Mouse (Mus musculus) MN1 (cell line): ENCODE results near the gene Kansl2.
"Not testable (repeated sequence)": the region's sequence is repeated elsewhere in the genome, so short reads cannot be mapped to it uniquely, and the experiment has no call there.

ENCODE experiments used
- DNase-seq: peaks from one replicate; pipeline ENCODE4 v3.0.0-alpha.2; 2016; ENCODE audit warnings: low spot score

Kansl2 gene

DNA sequence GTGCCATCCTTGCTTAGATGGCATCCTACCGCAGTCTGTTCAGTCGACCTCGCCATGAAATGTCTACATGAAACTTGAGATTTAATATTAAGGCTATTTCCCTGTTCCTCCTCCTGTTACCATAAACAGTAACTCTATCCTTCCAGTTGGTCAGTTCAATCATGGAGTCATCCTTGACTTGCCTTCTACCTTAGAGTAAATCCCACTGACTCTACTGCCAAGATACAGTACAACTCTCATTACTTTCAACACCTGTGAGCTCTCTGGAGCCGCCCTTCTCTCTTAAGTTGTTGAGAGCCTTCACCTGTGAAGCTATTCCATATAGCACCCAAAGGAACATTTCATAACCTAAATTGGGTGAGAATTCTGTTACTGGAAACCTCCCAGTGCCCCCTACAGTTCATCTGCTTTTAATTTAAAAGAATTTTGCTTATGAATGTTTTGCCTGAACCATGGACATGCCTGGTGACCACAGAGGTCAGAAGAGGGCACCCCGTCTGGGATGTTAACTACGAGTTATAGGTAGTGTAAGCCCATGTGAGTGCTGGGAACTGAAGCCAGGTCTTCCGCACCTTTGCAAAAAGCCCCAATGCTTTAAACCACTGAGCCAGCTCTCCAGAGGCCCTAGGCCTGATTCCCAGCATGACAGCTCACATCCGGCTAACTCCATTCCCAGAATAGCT, 2.9 kb upstream of the Kansl2 start:
- DNase-seq, result no peak

DNA sequence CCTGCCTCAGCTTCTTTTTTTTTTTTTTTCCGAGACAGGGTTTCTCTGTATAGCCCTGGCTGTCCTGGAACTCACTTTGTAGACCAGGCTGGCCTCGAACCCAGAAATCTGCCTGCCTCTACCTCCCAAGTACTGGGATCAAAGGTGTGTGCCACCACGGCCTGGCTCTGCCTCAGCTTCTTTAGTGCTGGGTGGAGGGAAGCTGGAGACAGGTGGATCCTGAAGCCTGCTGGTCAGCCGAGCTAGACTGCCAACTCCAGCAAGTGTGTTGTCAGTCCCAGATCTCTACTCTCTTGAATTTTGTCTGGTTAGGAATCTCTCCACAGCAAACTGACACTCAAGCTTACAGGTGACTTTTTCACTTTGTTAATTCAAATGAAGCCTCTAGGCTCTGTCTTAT, 1.9 kb upstream of the Kansl2 start:
- no peak for DNase-seq

DNA sequence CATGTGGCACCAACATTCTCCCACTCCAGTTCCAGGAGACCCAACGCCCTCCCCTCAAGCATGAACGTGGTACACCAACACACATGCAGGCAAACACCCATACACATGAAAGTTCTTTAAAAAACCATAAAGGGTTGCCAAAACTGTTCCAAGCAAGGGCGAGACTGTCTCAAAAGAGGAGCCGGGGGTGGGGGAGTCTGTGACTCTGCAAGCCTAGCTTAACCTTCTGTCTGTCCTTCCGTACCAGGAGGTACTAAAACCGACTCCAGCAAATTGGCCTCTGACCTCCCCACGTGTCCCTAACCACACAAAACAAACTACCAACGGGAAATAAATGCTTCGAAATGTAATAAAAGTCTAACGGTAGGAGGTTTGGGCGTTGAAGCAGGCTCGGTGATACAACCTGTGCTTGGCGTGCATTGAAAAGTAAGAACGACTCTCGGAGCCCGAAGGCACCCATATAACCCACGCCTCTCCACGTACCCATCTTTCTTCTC, 981 bp downstream of the Kansl2 start:
- peak; percentile 34 for DNase-seq

DNA sequence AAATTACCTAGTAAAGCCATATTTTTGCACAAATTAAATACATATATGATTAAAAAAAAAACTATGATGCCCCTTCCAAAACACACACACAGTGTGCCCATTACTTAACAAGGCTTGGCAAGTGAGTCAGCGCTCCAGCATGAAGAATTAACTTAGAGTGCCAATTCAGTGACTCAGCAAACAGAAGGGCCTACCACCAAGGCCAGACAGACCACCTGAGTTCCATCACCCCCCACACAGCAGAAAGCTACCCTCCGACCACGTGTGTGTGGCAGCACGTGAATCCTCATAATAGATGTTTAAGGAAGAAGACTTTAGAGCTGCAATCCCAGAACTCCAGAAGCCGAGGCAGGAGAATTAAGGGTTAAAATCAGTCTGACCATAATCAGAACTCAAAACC, 1.8 kb downstream of the Kansl2 start:
- DNase-seq, result peak; percentile 59

DNA sequence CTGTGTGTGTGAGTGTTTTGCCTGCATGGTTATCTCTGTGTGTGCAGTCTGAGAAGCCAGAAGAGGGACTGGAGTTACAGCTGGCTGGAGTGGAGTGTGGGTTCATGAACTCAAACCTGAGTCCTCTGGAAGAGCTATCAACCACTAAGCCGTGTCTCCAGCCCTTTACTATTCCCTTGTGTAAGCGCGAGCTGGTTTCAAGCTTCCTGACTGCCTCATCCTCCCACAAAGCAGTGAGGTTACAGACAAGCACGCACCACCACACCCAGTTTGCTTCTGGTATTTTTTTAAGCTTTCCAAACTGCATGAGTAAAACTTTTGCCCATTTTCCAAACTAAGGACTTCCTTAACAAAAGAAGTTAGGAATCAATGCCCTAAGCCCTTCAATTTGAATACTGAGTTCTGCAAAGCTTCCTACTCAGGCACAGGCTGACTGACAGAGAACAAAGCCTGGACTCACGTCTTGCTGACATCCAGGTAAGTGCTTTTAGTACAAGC, 5.9 kb downstream of the Kansl2 start:
- DNase-seq, result no peak

DNA sequence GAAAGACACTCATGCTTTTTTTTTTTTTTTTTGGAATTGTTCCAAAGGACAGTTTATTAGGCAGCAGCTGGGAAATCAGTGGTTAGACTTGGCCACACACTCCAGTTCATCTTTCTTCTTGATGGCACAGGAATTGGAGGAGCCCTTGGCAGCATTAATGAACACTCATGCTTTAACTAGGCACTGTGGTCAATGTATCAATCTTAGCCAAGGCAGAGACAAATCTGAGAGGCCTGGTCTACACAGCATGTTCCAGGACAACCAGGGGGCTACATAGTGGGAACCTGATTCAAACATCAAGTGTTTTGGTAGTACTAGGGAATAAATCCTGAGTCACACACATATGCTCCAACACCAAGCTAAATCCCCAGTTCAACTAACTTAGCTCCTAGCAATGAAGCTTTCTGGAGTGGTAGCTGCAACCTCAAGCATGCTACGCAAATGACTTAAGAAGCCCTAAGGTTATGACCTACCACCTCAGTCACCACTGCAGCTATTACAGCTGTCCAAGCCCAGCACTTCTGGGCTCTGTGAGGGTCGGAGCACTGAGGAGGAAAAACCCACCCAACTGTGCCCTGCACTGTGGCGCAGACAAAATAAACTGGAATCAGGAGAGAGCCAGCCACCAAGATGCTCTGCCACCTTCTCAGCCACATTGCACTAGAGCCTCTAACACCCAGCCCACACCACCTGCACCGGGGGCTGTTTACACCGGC, 6.8 kb downstream of the Kansl2 start:
- peak; percentile 49 for DNase-seq

DNA sequence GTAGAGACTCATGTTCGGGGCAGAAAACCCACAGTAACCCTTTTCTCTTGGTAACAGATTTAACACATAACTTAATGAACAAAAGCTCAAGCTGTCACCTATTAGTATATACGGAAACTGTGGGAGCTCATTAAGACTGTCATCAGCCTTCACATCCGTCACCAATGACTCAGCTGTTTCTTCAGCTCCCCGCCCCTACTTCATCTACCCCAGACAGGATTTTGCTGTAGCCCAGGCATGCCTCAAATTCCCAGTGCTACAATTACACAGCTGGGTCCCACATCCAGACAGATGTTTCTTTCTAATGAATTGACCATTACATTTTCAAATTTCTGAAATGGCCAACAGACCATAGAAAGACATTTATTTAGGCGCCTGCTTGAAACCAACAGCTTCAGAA, 8.0 kb downstream of the Kansl2 start:
- DNase-seq, result peak; percentile 34

DNA sequence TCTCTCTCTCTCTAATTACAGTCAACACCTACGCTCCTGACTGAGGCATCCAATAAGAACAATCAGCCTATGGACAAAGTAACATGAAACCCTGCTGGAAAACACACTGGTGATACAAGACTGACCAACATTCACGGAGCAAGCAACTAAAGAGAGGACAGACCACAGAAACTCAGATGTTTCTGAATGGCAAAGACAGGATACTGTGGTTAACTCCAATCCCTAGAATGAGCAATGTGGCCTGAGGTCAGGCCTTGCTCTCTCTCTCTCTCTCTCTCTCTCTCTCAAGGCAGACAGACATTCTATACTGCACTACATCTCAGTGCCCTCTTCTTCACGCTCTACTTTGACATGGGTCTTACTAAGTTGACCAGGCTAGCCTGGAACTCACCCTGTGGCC, 12.8 kb downstream of the Kansl2 start:
- no peak for DNase-seq

DNA sequence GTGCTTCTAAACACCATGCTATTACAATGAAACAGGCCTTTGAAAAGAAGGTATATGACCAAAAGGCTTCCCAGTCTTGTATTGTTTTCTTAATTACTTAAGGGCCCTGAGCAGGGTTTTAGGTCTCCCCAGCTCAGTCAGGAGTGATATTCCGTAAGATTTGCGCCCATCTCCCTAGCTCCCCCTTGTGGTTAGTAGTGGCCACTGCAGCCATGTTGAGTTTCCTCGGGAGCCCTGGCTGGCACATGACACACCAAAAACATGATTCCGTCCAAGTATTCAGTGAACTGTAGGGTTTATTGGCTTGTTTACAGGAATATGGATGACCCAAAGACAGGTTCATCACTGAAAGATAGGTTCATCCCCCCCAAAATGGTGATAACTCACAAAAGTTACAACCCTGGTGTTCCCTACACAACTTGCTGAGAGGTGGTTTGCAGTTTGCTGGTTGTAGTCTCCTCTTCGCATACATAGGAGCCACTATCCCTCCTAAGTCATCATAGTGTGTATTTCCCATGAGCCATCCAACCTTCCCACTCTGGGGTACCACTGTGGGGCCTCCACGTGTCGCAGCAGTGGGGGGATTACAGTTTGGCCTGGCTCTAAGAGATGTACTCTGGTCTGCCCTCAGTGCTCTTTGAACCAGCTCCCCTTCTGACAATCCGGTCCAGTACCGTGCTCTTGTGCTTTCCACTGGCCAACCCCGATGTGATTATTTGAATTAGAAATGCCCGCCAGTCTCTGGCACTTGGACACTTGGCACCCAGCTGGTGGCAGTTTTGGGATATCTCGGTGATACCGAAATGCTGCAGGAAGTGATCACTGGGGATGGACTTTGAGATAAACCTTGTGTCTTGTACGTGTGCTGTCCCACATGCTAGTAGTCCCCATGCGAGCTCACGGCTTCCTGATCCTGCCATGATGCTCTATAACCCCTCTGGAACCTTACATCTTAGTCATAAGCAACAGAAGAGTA, 16.4 kb downstream of the Kansl2 start:
- peak; percentile 73 for DNase-seq

DNA sequence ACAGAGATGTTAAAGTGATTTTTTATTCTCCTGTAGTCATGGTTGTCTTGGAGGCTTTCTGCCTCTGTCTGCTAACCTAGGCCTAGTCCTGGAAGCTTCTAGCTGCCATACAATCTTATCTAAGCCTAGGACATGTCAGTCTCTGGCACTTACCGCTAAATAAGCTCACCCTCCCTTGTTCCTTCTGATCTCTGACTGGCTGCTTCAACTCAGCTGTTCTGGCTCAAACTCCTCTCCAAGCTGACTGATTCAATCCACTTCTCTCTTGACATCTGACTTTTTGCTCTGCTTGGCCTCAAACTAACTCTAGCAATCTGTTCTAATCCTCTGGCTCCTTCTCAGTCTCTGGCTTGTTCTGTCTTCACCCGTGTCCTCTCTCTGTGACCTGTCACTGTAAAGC, 19.2 kb downstream of the Kansl2 start:
- not testable (repeated sequence) for DNase-seq

DNA sequence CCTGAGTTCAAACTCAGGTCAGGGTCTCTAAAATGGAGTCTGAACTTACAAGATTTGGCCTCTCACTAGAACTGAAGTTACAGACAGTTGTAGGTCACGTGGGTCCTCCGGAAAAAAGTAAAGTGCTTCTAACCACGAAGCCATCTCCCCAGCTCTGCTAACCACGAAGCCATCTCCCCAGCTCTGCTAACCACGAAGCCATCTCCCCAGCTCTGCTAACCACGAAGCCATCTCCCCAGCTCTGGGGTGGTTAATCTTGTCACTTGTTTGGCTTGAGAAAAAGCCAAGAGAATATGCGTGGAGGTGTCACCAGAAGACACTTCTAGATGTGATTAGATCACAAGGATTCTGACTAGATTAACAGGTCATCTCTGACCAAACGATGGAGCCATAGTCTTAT, 19.9 kb downstream of the Kansl2 start:
- DNase-seq, result no peak

DNA sequence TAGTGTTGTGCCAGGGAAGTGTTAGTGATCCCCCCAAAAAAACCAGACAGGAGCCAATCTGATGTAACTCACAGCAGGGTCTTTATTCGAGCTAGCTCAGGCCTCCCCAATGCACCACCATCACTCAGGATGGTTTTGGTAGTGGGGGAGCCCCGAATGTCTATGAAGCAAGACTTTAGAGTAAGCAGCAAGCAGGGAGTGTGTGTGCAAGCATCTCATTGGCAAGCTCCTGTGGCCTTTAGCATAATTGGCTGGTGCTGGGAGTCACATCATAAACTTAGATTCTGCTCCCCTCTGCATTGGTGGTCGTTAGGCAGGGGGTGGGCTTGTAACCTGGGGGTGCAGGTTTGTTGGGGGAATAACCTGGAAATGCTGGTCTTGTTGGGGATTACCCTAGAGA, 20.4 kb downstream of the Kansl2 start:
- not testable (repeated sequence) for DNase-seq

DNA sequence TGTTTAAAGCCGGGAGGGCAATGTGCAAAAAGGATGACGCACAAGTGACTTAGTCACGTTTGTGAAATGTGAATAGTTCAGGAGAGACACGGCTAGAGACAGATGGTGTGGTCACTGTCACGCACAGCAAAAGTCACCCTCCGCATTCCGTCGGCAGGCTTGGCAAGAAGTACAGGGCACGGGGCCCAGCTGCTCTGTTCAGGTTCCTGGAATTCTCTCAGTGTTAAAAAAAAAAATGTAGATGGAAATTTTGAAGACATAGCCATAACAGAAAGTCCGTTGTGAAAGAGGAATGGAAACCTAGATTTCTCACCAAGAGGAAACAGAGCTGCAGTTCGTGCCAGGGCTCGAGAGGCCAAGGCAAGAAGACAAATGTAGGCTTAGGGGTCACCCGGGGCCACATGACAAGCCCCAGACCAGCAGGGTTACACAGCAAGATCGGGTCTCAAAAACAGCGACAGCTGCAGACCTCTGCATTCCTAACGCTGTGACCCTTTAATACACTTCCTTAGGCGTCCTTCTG, 21.2 kb downstream of the Kansl2 start:
- DNase-seq, result peak; percentile 56

DNA sequence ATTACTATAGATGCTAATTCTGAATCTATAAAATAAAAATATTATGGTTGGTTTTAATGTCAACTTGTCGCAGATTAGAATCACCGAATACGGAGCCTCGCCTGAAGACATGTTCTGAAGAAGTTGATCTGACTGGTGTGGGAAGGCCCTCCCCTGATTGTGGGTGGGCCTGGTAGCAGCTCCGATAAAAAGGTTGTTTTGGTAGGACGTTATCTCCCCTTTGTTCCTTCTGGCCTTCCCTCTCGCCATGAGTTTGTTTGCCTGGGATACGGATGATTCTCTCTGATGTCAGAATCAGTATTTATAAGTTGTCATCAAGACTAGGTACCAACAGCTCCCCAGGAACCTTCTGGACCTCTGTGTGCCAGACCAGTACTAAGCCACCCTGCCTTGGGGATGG, 21.8 kb downstream of the Kansl2 start:
- DNase-seq, result no peak

DNA sequence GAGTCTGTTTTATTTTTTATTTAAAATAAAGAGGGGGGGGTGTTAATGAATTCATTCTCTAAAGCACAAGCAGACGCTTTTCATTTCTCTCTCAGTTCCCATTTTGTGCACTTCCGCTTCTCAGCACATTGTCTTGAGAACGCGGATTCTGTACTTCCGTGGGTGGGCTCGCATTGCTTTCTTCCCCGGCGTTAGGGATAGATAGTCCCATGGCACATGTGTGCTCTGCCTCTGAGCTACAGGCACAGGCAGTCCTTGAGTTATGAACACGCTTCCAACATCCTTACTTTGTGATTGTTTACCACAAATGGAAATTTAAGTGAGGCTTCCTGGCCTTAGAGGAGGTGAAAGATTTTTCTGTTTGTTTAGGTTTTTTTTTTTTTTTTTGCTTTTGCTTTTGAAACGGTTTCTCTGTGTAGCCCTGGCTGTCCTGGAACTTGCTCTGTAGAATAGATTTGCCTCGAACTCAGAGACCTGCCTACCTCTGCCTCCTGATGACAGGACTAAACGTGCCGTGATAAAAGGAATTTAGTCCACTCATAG, 22.6 kb downstream of the Kansl2 start:
- peak; percentile 50 for DNase-seq

DNA sequence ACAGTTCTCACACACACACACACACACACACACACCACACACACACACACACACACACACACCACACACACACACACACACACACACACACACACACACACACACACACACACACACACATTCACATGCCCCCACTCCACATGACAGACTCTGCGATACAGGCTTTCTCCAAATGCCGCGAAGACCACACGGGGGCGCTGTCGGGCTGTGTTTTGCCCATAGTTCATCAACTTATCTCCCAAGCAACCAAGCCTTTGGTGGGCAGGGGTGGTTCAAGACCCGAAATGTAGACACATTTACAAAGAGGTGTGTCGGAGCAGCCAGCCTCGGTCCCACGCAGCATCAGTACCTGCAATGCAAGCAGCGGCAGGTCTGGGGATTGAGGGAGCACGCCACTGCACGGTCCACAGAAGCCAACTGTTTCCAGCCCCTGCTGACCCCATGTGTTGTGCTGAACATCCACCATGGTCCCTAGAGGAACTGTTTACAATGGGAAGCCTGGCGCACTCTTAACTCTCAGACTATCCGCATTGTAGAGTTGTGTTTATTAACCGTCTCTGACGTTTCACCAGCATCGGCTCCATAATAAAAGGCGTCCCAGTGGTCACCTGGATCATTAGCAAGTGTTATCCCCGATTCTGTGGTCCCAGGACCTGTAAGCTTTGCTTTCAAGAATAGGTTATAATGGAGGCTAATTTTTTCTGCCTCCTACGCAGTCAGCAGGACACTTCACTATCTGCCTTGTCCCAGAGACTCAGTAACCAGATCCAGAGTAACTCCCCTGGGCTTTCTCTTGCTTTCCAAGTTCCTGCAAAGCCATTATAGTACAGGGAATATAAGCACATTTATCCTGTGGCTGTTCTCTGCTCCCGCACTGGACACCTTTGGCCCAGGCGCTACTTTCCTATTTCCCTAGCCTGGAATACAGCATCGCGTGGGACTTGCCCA, 23.4 kb downstream of the Kansl2 start:
- DNase-seq, result peak; percentile 93

DNA sequence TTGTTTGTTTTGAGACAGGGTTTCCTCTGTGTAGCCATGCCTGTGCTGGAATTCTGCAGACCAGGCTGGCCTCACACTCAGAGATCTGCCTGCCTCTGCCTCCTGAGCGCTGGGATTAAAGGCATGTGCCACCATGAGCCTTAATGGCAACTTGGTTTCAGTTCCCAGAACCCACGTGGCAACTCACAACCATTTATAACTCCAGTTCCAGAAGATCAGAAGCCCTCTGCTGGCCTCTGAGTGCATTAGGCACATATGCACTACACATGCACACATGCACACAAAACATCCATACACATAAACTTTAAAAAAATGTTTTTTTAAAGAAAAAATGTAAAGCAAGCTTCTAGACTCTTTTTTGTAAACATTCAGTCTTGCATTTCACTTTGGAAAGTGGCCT, 24.7 kb downstream of the Kansl2 start:
- DNase-seq, result no peak

DNA sequence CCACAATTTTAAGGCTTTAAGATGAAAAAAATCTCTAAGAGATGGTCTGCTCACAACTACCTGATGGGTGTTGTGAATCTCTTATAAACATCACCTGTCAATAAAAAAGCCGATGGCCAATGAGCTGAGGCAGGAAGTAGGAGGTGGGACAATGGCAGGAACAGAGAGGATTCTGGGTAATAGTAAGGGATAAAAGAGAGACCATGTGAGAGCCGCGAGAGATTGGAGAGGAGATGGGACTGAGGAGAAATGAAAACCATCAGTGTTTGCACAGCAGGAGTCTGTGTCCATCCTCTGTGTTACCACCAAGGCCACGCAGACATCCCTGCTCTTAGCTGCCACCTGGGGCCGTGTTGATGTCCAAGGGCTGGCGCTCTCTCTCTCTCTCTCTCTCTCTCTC, 26.7 kb downstream of the Kansl2 start:
- no peak for DNase-seq

DNA sequence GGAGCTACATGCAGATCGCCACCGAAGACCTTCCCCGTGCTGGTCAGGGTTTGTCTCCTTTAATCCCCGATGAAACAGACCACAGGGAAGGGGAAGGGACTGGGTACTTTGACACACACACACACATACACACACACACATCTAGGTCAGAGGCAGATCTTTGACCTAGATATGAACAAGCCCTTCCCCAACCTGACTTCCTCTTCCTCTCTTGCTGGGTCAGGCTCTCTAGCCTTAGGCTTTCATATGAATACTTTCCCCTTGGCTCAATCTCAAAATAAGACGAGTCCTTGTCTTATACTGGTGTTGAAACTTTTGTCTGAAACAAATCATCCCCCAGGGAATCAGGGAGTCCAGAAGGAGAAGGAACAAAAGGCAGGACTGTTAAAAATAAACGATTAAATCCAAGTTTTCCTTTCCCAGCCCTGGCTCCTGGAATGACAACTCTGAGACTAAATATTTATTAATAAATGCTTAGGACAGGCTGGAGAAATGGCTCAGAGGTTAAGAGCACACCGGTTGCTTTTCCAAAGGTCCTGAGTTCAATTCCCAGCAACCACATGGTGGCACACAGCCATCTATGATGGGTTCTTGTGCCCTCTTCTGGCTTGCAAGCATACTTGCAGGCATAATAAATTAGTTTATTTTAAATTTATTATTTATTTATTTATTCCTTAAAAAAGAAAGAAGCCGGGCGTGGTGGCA, 27.7 kb downstream of the Kansl2 start:
- DNase-seq, result no peak

DNA sequence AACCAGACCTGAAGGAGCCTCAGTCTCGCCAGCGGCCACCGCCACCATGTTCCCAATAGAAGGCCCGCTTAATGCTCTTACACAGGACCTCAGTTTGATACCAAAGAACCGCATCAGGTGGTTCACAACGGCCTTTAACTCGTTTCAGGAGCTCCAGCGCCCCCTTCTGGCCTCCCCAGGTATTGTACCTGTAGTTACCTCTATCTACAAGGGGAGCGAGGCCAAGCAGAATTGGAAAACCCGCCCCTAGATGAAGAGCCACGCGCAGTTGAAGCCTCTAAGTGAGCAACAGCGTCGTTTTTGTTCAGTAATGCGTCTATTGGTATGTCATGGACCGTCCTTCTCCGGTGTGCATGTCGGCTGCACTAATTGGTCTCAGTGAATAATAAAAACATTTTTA, 29.6 kb downstream of the Kansl2 start:
- peak; percentile 73 for DNase-seq
